Mouse (Mus musculus) WW6 (cell line): ENCODE results near the gene Ambra1.

Source experiments
- DNase-seq: peaks from one replicate; pipeline ENCODE4 v3.0.0-alpha.2; 2013; ENCODE audit warnings: low read depth, low spot score

Gene Ambra1

GRCm38 (mm10) chr2:91959544-91960410, 229.8 kb downstream of the Ambra1 start:
- no peak for DNase-seq

- no peak for DNase-seq
Measured at GRCm38 (mm10) chr2:91960459-91960858, 230.5 kb downstream of the Ambra1 start.

GRCm38 (mm10) chr2:91961901-91962761, 232.2 kb downstream of the Ambra1 start:
- DNase-seq = no peak

- DNase-seq = no peak
Measured at GRCm38 (mm10) chr2:91962864-91963401, 233.0 kb downstream of the Ambra1 start.

- DNase-seq = peak; percentile 75
Measured at GRCm38 (mm10) chr2:91963443-91963932, 233.6 kb downstream of the Ambra1 start.

GRCm38 (mm10) chr2:91964610-91965204, 234.8 kb downstream of the Ambra1 start:
- DNase-seq = no peak

GRCm38 (mm10) chr2:91965417-91965816, 235.5 kb downstream of the Ambra1 start:
- DNase-seq = no peak

- DNase-seq = no peak
Measured at GRCm38 (mm10) chr2:91966367-91966766, 236.4 kb downstream of the Ambra1 start.

- no peak for DNase-seq
Measured at GRCm38 (mm10) chr2:91967962-91968361, 238.0 kb downstream of the Ambra1 start.
